Mouse (Mus musculus): ENCODE results near the gene Klc4. TPM values are rescaled to one million over a fixed set of nuclear protein-coding genes. Genes with fewer than 3 reads are reported as not detected.

Klc4 gene
- polyA plus RNA-seq, 1 experiment from 2014 or later, result 42.4 TPM

DNA sequence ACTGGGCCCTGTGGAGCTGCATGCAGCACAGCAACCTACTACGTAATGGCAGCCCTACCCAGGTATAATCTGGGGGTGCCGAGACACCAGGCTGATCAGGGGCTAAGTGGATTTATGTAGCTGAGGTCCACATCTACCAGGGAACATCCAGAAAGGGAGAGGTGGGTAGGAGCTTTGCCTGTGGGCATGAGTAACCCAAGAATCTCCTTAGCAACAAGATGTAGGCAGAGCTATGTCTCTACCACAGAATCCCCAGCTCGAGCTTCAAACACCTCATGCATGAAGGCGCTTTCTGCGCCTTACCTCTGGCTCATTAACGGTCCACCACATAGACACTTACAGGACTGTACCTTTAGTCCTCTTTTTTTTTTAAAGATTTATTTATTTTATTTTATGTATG, 50.5 kb downstream of the Klc4 start:
- Histone ChIP-seq H3K4me1 (peaks cover 27% of the 10 kb centered on the region), H3K27ac (peak overlapping the region; percentile 67), H3K36me3 (peaks cover 41% of the 10 kb centered on the region), H3K4me2 (no peak overlapping the region), H3K9ac (no peak overlapping the region), H3K4me3 (replicated peaks) (no peak overlapping the region), H3K9me3 (replicated peaks) (no peaks in the 10 kb centered on the region), H3K27me3 (no peaks in the 10 kb centered on the region)
- ATAC-seq (replicated peaks; ENCODE audit: low FRiP score), result 0 out of 2 replicates have a peak, but pooled peaks have one; percentile 33
- 66% methylated on average over 6 of the region's 6 CpGs for WGBS

DNA sequence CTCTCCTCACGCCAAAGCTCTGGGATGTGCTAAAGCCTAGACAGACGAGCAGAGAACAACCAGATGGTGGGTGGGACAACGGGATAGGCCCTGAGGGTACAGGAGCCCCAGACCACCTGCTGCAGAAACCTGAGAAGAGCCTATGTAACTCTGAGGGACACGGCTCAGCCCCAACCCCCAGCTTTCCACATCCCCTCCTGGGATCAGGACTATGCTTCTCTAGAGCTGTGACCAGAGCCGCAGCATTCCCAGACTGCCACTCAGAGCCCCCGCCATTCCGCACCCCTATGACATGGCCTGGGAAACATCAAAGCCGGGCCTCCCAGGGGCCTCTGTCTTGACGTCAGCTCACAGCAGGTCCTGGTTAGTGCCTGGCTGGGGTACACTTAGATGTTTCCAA, 51.2 kb downstream of the Klc4 start:
- ATAC-seq (replicated peaks; ENCODE audit: low FRiP score), result peak; percentile 36
- peaks cover 49% of the 10 kb centered on the region for H3K36me3 ChIP-seq
- 21% methylated on average over 9 of the region's 9 CpGs for WGBS
- no peaks in the 10 kb centered on the region for H3K27me3 ChIP-seq
- H3K9me3 ChIP-seq (replicated peaks), result no peaks in the 10 kb centered on the region
- H3K27ac ChIP-seq, result peak overlapping the region; percentile 67
- H3K4me2 ChIP-seq, result no peak overlapping the region
- no peak overlapping the region for H3K4me3 ChIP-seq (replicated peaks)
- peaks cover 27% of the 10 kb centered on the region for H3K4me1 ChIP-seq
- H3K9ac ChIP-seq, result no peak overlapping the region

DNA sequence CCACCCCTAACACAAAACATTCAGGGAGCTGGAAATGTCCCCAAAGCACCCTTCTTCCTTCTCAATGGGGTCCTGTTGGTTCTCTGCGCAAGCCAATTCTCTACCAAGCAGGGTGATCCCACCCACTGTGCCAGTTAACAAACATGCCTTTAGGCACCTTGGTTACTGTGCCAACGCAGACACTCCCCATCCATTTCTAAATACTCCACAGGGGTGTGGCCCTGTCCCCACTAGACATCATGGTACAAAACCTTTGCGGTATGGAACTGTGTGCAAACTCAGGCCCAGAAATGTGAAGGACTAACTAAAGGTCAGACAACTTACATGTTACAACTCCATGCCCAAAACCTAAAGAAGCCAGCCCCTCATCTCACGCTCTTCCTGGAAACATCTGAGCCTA, 52.7 kb downstream of the Klc4 start:
- WGBS, result 92% methylated on average over 4 of the region's 4 CpGs
- Histone ChIP-seq H3K4me1 (peaks cover 27% of the 10 kb centered on the region), H3K4me3 (replicated peaks) (no peak overlapping the region), H3K4me2 (no peak overlapping the region), H3K27ac (no peak overlapping the region), H3K9ac (no peak overlapping the region), H3K36me3 (peaks cover 54% of the 10 kb centered on the region), H3K9me3 (replicated peaks) (no peaks in the 10 kb centered on the region), H3K27me3 (no peaks in the 10 kb centered on the region)
- no peak for ATAC-seq (replicated peaks; ENCODE audit: low FRiP score)

DNA sequence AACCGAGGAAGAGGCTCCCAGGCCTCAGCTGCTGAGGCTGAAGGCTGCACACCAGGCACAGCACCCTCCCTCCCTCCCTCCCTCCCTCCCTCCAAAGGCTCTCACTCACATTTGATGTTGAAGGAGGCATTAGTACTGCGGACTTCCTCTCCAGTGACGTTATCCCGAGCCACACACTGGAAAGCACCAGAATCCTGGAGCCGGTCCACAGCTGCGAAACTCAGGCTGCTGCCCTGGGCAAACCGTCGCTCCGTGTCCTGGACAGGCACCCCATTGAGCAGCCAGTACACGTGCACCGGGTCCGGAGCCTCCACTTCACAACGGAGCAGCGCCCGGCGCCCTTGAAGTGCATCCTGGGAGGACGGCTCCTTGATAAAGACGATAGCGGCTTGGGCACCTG, 54.4 kb downstream of the Klc4 start:
- H3K4me1 ChIP-seq, result peaks cover 27% of the 10 kb centered on the region
- H3K27me3 ChIP-seq, result no peaks in the 10 kb centered on the region
- 82% methylated on average over 19 of the region's 19 CpGs for WGBS
- no peak overlapping the region for H3K4me2 ChIP-seq
- no peak overlapping the region for H3K9ac ChIP-seq
- H3K36me3 ChIP-seq, result peaks cover 55% of the 10 kb centered on the region
- H3K9me3 ChIP-seq (replicated peaks), result no peaks in the 10 kb centered on the region
- H3K27ac ChIP-seq, result no peak overlapping the region
- no peak overlapping the region for H3K4me3 ChIP-seq (replicated peaks)
- ATAC-seq (replicated peaks; ENCODE audit: low FRiP score), result no peak

DNA sequence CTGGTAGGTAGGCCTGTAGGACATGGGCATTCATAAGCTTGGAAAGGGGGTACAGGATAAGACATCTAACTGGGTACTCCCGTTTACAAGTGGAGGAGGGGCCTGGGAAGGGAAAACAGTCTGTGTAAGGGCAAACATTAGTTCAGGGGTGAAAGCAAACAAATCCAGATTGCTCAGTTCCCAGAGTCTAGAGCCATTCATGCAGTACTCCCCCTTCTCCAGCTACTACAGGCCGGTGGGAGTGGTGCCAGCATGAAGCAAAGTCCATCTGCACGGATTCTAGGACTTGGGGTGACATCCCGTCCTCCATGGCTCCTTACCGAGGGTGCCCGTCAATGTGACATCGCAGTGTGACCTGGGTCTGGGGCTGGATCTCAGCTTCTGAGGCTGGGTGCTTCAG, 55.4 kb downstream of the Klc4 start:
- WGBS, result 86% methylated on average over 7 of the region's 7 CpGs
- H3K36me3 ChIP-seq, result peaks cover 60% of the 10 kb centered on the region
- no peak overlapping the region for H3K27ac ChIP-seq

DNA sequence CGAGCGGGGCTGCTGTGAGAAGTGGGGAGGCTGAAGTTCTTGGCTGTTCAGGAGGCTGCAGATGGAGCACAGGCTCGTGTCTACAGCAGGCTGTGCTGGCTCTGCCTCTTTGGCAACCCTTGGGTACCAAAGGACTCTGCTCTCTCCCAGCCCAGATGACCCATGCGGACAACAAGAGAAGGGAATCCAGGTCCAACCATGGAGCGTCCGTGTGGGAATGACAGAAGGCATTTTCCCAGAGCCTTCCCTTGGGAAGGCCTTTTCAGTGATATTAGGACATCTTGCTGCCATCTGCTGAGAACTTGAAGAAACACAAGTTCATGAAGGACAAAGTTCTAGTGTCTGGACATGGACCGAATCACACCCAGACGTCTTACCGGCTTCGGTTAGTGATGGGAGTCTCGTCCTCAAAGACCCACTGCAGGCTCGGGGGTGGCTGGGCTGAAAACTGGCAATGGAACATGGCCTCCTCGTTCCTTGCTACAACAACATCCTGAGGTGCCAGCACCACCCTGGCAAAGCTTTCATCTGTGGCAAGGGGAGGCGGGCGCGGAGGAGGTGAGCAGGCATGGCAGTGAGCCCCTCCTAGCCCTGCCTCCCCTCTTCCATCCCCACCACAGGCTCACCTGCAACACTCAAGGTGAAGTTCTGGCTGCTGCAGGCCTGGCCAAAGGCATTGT, 56.0 kb downstream of the Klc4 start:
- ATAC-seq (replicated peaks; ENCODE audit: low FRiP score), result no peak
- WGBS, result 90% methylated on average over 16 of the region's 16 CpGs
- Histone ChIP-seq H3K36me3 (peaks cover 67% of the 10 kb centered on the region), H3K9me3 (replicated peaks) (no peaks in the 10 kb centered on the region), H3K4me1 (peaks cover 19% of the 10 kb centered on the region), H3K9ac (no peak overlapping the region), H3K4me3 (replicated peaks) (no peak overlapping the region), H3K27ac (no peak overlapping the region), H3K27me3 (no peaks in the 10 kb centered on the region), H3K4me2 (no peak overlapping the region)

More for the DNA sequence above, 55.4 kb downstream of the Klc4 start:
- Histone ChIP-seq H3K27me3 (no peaks in the 10 kb centered on the region), H3K4me2 (no peak overlapping the region), H3K9me3 (replicated peaks) (no peaks in the 10 kb centered on the region), H3K4me3 (replicated peaks) (no peak overlapping the region), H3K9ac (no peak overlapping the region), H3K4me1 (peaks cover 25% of the 10 kb centered on the region)
- no peak for ATAC-seq (replicated peaks; ENCODE audit: low FRiP score)

DNA sequence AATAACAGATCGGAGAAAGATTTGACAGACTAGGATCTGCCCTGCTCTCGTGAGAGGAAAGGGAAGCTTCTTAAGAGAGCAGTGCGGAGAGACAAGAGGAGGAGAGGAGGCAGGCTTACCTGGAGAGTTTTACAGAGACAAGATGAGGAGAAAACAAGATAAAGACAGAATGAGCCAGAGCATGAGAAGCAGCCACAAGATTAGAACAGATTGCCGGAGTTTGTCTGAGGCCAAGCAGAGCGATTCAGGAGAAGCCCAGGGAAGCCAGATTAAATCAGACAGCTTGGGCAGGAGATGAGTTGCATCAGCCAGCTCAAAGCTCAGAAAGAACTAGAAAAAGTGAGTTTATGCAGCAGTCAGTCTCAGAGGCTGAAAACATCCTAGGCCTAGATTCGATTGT, 56.9 kb downstream of the Klc4 start:
- Histone ChIP-seq H3K36me3 (peaks cover 75% of the 10 kb centered on the region), H3K9ac (no peak overlapping the region), H3K4me2 (no peak overlapping the region), H3K9me3 (replicated peaks) (no peaks in the 10 kb centered on the region), H3K27me3 (no peaks in the 10 kb centered on the region), H3K4me3 (replicated peaks) (no peak overlapping the region), H3K27ac (no peak overlapping the region), H3K4me1 (peaks cover 14% of the 10 kb centered on the region; the same call in 1 of the 2 replicates)
- 92% methylated on average over 6 of the region's 6 CpGs for WGBS
- no peak for ATAC-seq (replicated peaks; ENCODE audit: low FRiP score)

DNA sequence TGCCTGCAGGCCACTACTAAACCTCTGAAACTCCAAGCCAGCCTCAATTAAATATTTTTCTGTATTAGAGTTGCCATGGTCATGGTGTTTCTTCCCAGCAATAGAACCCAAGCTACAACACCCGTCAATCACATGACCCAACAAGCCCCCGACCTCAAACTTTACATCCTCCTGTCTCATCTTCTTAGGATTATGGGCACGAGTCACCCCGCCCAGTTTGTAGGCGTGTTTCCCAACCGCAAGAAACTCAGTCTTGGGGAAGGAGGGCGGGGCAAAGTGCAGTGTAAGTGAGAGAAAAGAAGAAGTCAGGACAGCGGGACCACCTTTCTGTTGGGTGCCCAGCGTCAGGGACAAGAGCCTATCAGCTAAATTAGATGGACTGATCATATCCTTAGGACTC, 57.6 kb downstream of the Klc4 start:
- no peaks in the 10 kb centered on the region for H3K9me3 ChIP-seq (replicated peaks)
- no peak overlapping the region for H3K4me2 ChIP-seq
- no peaks in the 10 kb centered on the region for H3K27me3 ChIP-seq
- WGBS, result 82% methylated on average over 9 of the region's 9 CpGs
- no peak for ATAC-seq (replicated peaks; ENCODE audit: low FRiP score)
- H3K27ac ChIP-seq, result no peak overlapping the region
- H3K9ac ChIP-seq, result no peak overlapping the region
- H3K4me3 ChIP-seq (replicated peaks), result no peak overlapping the region
- peaks cover 77% of the 10 kb centered on the region for H3K36me3 ChIP-seq
- H3K4me1 ChIP-seq, result peaks cover 9% of the 10 kb centered on the region; the same call in 1 of the 2 replicates

DNA sequence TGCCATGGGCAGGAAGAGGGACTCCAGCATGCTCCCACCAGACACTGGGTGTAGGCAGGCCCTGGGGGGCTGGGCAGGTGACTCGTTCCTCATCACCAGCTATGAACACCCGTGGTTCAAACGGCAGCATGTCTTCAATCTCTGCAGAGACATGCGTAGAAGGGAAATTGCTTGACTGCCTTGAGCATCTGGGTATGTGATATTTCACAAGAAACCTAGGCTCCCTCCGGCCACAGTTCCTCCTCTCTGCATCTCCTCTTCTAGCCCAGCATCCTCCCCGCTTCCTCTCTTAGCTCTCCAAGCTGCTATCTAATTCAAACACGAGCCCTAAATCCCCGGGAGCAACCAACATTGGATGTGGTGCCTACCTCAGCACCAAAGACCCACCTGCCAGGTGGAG, 59.5 kb downstream of the Klc4 start:
- Histone ChIP-seq H3K9ac (no peak overlapping the region), H3K27ac (no peak overlapping the region), H3K27me3 (no peaks in the 10 kb centered on the region), H3K9me3 (replicated peaks) (no peaks in the 10 kb centered on the region), H3K4me2 (no peak overlapping the region), H3K36me3 (peaks cover 91% of the 10 kb centered on the region), H3K4me3 (replicated peaks) (no peak overlapping the region), H3K4me1 (no peaks in the 10 kb centered on the region)
- WGBS, result 92% methylated on average over 8 of the region's 8 CpGs
- ATAC-seq (replicated peaks; ENCODE audit: low FRiP score), result no peak

Other genes starting within 250 kb of the Klc4 start
- 0.51 and 0.64 TPM in 2 replicates for gene Crip3, start 217.1 kb downstream of the Klc4 start, polyA plus RNA-seq (2015; fragmentation: Nextera tagmentation; extraction: Ambion mirVana)
- not detected in 2 replicates for gene Slc22a7, start 207.6 kb downstream of the Klc4 start, polyA plus RNA-seq (2015; fragmentation: Nextera tagmentation; extraction: Ambion mirVana)
- gene Ttbk1, start 158.3 kb downstream of the Klc4 start, polyA plus RNA-seq (2015; fragmentation: Nextera tagmentation; extraction: Ambion mirVana), result 0.17 and 0.26 TPM in 2 replicates
- gene Dnph1, start 149.3 kb downstream of the Klc4 start, polyA plus RNA-seq (2015; fragmentation: Nextera tagmentation; extraction: Ambion mirVana), result 58.0 and 58.5 TPM in 2 replicates
- gene Cul9, start 99.6 kb downstream of the Klc4 start, polyA plus RNA-seq (2015; fragmentation: Nextera tagmentation; extraction: Ambion mirVana), result 5.3 and 5.8 TPM in 2 replicates
- gene Srf, start 89.8 kb downstream of the Klc4 start, polyA plus RNA-seq (2015; fragmentation: Nextera tagmentation; extraction: Ambion mirVana), result 9.1 and 9.5 TPM in 2 replicates
- 120 and 138 TPM in 2 replicates for gene Ptk7, start 16.5 kb downstream of the Klc4 start, polyA plus RNA-seq (2015; fragmentation: Nextera tagmentation; extraction: Ambion mirVana)
- 108 and 124 TPM in 2 replicates for gene Mrpl2, start 207 bp upstream of the Klc4 start, polyA plus RNA-seq (2015; fragmentation: Nextera tagmentation; extraction: Ambion mirVana)
- gene Cul7, start 4.3 kb upstream of the Klc4 start, polyA plus RNA-seq (2015; fragmentation: Nextera tagmentation; extraction: Ambion mirVana), result 55.5 and 59.2 TPM in 2 replicates
- 63.9 and 65.4 TPM in 2 replicates for gene Rrp36, start 28.3 kb upstream of the Klc4 start, polyA plus RNA-seq (2015; fragmentation: Nextera tagmentation; extraction: Ambion mirVana)
- 146 and 147 TPM in 2 replicates for gene Mea1, start 32.8 kb upstream of the Klc4 start, polyA plus RNA-seq (2015; fragmentation: Nextera tagmentation; extraction: Ambion mirVana)
- gene Klhdc3, start 34.9 kb upstream of the Klc4 start, polyA plus RNA-seq (2015; fragmentation: Nextera tagmentation; extraction: Ambion mirVana), result 119 and 131 TPM in 2 replicates
- 96.7 and 105 TPM in 2 replicates for gene Ppp2r5d, start 59.1 kb upstream of the Klc4 start, polyA plus RNA-seq (2015; fragmentation: Nextera tagmentation; extraction: Ambion mirVana)
- 25.6 and 28.5 TPM in 2 replicates for gene Pex6, start 65.4 kb upstream of the Klc4 start, polyA plus RNA-seq (2015; fragmentation: Nextera tagmentation; extraction: Ambion mirVana)
- gene Gnmt, start 83.1 kb upstream of the Klc4 start, polyA plus RNA-seq (2015; fragmentation: Nextera tagmentation; extraction: Ambion mirVana), result 1.5 and 2.8 TPM in 2 replicates
- 79.3 and 83.5 TPM in 2 replicates for gene Cnpy3, start 106.2 kb upstream of the Klc4 start, polyA plus RNA-seq (2015; fragmentation: Nextera tagmentation; extraction: Ambion mirVana)
- 0.33 and 0.64 TPM in 2 replicates for gene Ptcra, start 117.7 kb upstream of the Klc4 start, polyA plus RNA-seq (2015; fragmentation: Nextera tagmentation; extraction: Ambion mirVana)
- 75.6 and 80.0 TPM in 2 replicates for gene 2310039H08Rik, start 126.6 kb upstream of the Klc4 start, polyA plus RNA-seq (2015; fragmentation: Nextera tagmentation; extraction: Ambion mirVana)
- 179 and 189 TPM in 2 replicates for gene Rpl7l1, start 136.7 kb upstream of the Klc4 start, polyA plus RNA-seq (2015; fragmentation: Nextera tagmentation; extraction: Ambion mirVana)
- gene Bicral, start 212.5 kb upstream of the Klc4 start, polyA plus RNA-seq (2015; fragmentation: Nextera tagmentation; extraction: Ambion mirVana), result 4.2 and 4.9 TPM in 2 replicates
- 59.3 and 59.7 TPM in 2 replicates for gene Tbcc, start 244.7 kb upstream of the Klc4 start, polyA plus RNA-seq (2015; fragmentation: Nextera tagmentation; extraction: Ambion mirVana)

Measured in kidney, embryonic 15.5 days (tissue).